Mouse (Mus musculus) limb, embryonic 10.5 days (tissue): ENCODE measurements around the gene Olfr323. TPM values are rescaled to one million over a fixed set of nuclear protein-coding genes. Genes with fewer than 3 reads are reported as not detected.
A peak's percentile ranks its signal among the peaks of the same experiment; 100 is the strongest.

ENCODE experiments used
- DNase-seq: peaks from one replicate; pipeline ENCODE4 v3.0.0-alpha.2; 2017; ENCODE audit warnings: low spot score
- H3K27ac ChIP-seq: fragments of 300-500 bp; sonication (generic); 2 replicates; pipeline ENCODE4 v1.5.1; 2016; ENCODE audit warnings: mild to moderate bottlenecking
- H3K27me3 ChIP-seq: fragments of 300-500 bp; sonication (generic); 2 replicates; pipeline ENCODE4 v1.6.1; 2016; ENCODE audit warnings: low read depth, mild to moderate bottlenecking; ENCODE audit not compliant: poor library complexity, severe bottlenecking
- H3K36me3 ChIP-seq: fragments of 300-500 bp; sonication (generic); 2 replicates; pipeline ENCODE4 v1.6.1; 2016; ENCODE audit warnings: mild to moderate bottlenecking, moderate library complexity
- H3K4me1 ChIP-seq: fragments of 300-500 bp; sonication (generic); 2 replicates; pipeline ENCODE4 v1.6.1; 2016
- H3K4me3 ChIP-seq: fragments of 300-500 bp; sonication (generic); 2 replicates; pipeline ENCODE4 v1.5.1; 2016; ENCODE audit warnings: mild to moderate bottlenecking, moderate library complexity
- H3K9me3 ChIP-seq: fragments of 300-500 bp; sonication (generic); replicated peaks from 2 replicates; pipeline ENCODE4 v1.6.1; 2016; ENCODE audit warnings: mild to moderate bottlenecking
- WGBS: fragments of 180-500 bp; shearing (Covaris S2); methylation state at CpG from one replicate; pipeline ENCODE4 v1.1.7; 2016; 5-methylcytosine and 5-hydroxymethylcytosine counted together
- polyA plus RNA-seq: library from polyadenylated mRNA; unstranded; fragments of >200 nt; fragmentation: Nextera tagmentation; extraction: Ambion mirVana; gene quantifications from 2 replicates; pipeline ENCODE4 v1.2.1, GENCODE M21; 2016

The Olfr323 gene
- polyA plus RNA-seq, 1 experiment from 2014 or later = not detected

GRCm38 (mm10) chr11:58588620-58589250 lies 41.6 kb downstream of the Olfr323 start:
- Histone ChIP-seq H3K4me3 (no peak overlapping the region), H3K27ac (no peak overlapping the region), H3K36me3 (no peaks in the 10 kb centered on the region), H3K27me3 (no peaks in the 10 kb centered on the region), H3K9me3 (no peaks in the 10 kb centered on the region), H3K4me1 (no peaks in the 10 kb centered on the region)
- no peak for DNase-seq
- 61% methylated on average over 3 of the region's 3 CpGs for WGBS

- no peaks in the 10 kb centered on the region for H3K36me3 ChIP-seq
- H3K9me3 ChIP-seq = no peaks in the 10 kb centered on the region
- peak; percentile 48 for DNase-seq
- 69% methylated on average over 7 of the region's 7 CpGs for WGBS
- H3K27me3 ChIP-seq = no peaks in the 10 kb centered on the region
- H3K4me3 ChIP-seq = no peak overlapping the region
- no peaks in the 10 kb centered on the region for H3K4me1 ChIP-seq
- no peak overlapping the region for H3K27ac ChIP-seq
These were observed 42.4 kb downstream of the Olfr323 start for GRCm38 (mm10) chr11:58587898-58588348.

- no peaks in the 10 kb centered on the region for H3K36me3 ChIP-seq
- no peak for DNase-seq
- WGBS = 85% methylated on average over 8 of the region's 8 CpGs
- no peaks in the 10 kb centered on the region for H3K27me3 ChIP-seq
- no peak overlapping the region for H3K27ac ChIP-seq
- no peaks in the 10 kb centered on the region for H3K4me1 ChIP-seq
- no peaks in the 10 kb centered on the region for H3K9me3 ChIP-seq
- H3K4me3 ChIP-seq = no peak overlapping the region
These were observed 51.7 kb downstream of the Olfr323 start for GRCm38 (mm10) chr11:58578636-58579035.

GRCm38 (mm10) chr11:58577430-58577829 lies 52.9 kb downstream of the Olfr323 start, which contains the start of gene Olfr325:
TSS of gene Olfr325 (plus strand) at chr11:58577730.
- 82% methylated on average over 1 of the region's 1 CpGs for WGBS
- H3K36me3 ChIP-seq = no peaks in the 10 kb centered on the region
- H3K4me1 ChIP-seq = no peaks in the 10 kb centered on the region
- H3K9me3 ChIP-seq = no peaks in the 10 kb centered on the region
- no peak for DNase-seq
- no peaks in the 10 kb centered on the region for H3K27me3 ChIP-seq
- no peak within 1 kb of the TSS for H3K4me3 ChIP-seq
- H3K27ac ChIP-seq = no peak within 1 kb of the TSS

Other genes with a start within 250 kb of the Olfr323 start
- not detected in 2 replicates for gene 1810065E05Rik, start 209.4 kb downstream of the Olfr323 start, polyA plus RNA-seq
- not detected in 2 replicates for gene Gm12253, start 197.9 kb downstream of the Olfr323 start, polyA plus RNA-seq
- gene Lypd9, start 177.6 kb downstream of the Olfr323 start, polyA plus RNA-seq = not detected in 2 replicates
- not detected in 2 replicates for gene Olfr30, start 168.2 kb downstream of the Olfr323 start, polyA plus RNA-seq
- not detected in 2 replicates for gene Olfr332, start 137.9 kb downstream of the Olfr323 start, polyA plus RNA-seq
- gene Olfr331, start 127.9 kb downstream of the Olfr323 start, polyA plus RNA-seq = not detected in 2 replicates
- gene Olfr330, start 95.7 kb downstream of the Olfr323 start, polyA plus RNA-seq = not detected in 2 replicates
- not detected in 2 replicates for gene Olfr329-ps, start 84.1 kb downstream of the Olfr323 start, polyA plus RNA-seq
- 0.05 TPM in 1 of 2 replicates, not detected in the other for gene Olfr328, start 74.9 kb downstream of the Olfr323 start, polyA plus RNA-seq
- gene Olfr224, start 59.9 kb downstream of the Olfr323 start, polyA plus RNA-seq = not detected in 2 replicates
- gene Olfr325, start 52.8 kb downstream of the Olfr323 start, polyA plus RNA-seq = not detected in 2 replicates
- gene Olfr324, start 35.4 kb downstream of the Olfr323 start, polyA plus RNA-seq = not detected in 2 replicates
- not detected in 2 replicates for gene 2210407C18Rik, start 14.4 kb downstream of the Olfr323 start, polyA plus RNA-seq
- gene Trim58, start 10.0 kb upstream of the Olfr323 start, polyA plus RNA-seq = 0.29 and 0.30 TPM in 2 replicates
- gene Olfr322, start 28.3 kb upstream of the Olfr323 start, polyA plus RNA-seq = not detected in 2 replicates
- gene Olfr320, start 50.6 kb upstream of the Olfr323 start, polyA plus RNA-seq = not detected in 2 replicates
- not detected in 2 replicates for gene Olfr319, start 68.7 kb upstream of the Olfr323 start, polyA plus RNA-seq
- not detected in 2 replicates for gene Olfr318, start 93.5 kb upstream of the Olfr323 start, polyA plus RNA-seq
- not detected in 2 replicates for gene Olfr317, start 108.7 kb upstream of the Olfr323 start, polyA plus RNA-seq
- gene Olfr316, start 122.2 kb upstream of the Olfr323 start, polyA plus RNA-seq = not detected in 2 replicates
- not detected in 2 replicates for gene Olfr315, start 142.7 kb upstream of the Olfr323 start, polyA plus RNA-seq
- not detected in 2 replicates for gene Olfr314, start 152.5 kb upstream of the Olfr323 start, polyA plus RNA-seq
- gene Fam183b, start 171.5 kb upstream of the Olfr323 start, polyA plus RNA-seq = not detected in 2 replicates
- not detected in 2 replicates for gene Olfr313, start 184.5 kb upstream of the Olfr323 start, polyA plus RNA-seq
- gene Olfr312, start 198.7 kb upstream of the Olfr323 start, polyA plus RNA-seq = not detected in 2 replicates
- not detected in 2 replicates for gene Olfr311, start 208.8 kb upstream of the Olfr323 start, polyA plus RNA-seq
- gene Gm12258, start 216.7 kb upstream of the Olfr323 start, polyA plus RNA-seq = 7.8 and 11.0 TPM in 2 replicates
- 8.6 and 10.9 TPM in 2 replicates for gene 2810021J22Rik, start 236.7 kb upstream of the Olfr323 start, polyA plus RNA-seq